Mouse (Mus musculus) megakaryocyte-erythroid progenitor cell, adult 5-6 weeks (primary cell): ENCODE results near the gene Pde4d. TPM values are rescaled to one million over a fixed set of nuclear protein-coding genes. Genes with fewer than 3 reads are reported as not detected.

Source experiments
- ATAC-seq: replicated peaks from 2 replicates; pipeline ENCODE4 v1.8.0; 2016; ENCODE audit warnings: mild to moderate bottlenecking, inconsistent platforms; ENCODE audit not compliant: severe bottlenecking, poor library complexity, low FRiP score, low TSS enrichment
- total RNA-seq, 2 experiments: library from RNA; stranded (forward) in 1 of 2; stranded (reverse) in 1 of 2; fragments of 200-1000, 215-1000 nt in 1 of 2; fragments of >200 nt in 1 of 2; fragmentation: Nextera tagmentation in 1 of 2; gene quantifications; 2 replicates each; pipeline ENCODE4 v1.2.3; 2014 to 2017

Pde4d gene
- total RNA-seq, 2 experiments from 2014 or later, result 52.9 to 108 TPM

- 0 out of 2 replicates have a peak, but pooled peaks have one; percentile 8 for ATAC-seq
Observed at GRCm38 (mm10) chr13:109678991-109679390, 1229.2 kb downstream of the Pde4d start.

- ATAC-seq, result peak; percentile 66
Observed at GRCm38 (mm10) chr13:109680229-109680628, 1230.5 kb downstream of the Pde4d start.

- no peak for ATAC-seq
Observed at GRCm38 (mm10) chr13:109681699-109682293, 1232.0 kb downstream of the Pde4d start.

- peak; percentile 74 for ATAC-seq
Observed at GRCm38 (mm10) chr13:109683001-109683400, 1233.3 kb downstream of the Pde4d start.

- no peak for ATAC-seq
Observed at GRCm38 (mm10) chr13:109684985-109685295, 1235.2 kb downstream of the Pde4d start.

GRCm38 (mm10) chr13:109685296-109686115, 1235.8 kb downstream of the Pde4d start:
- ATAC-seq, result peak; percentile 38

GRCm38 (mm10) chr13:109686116-109686876, 1236.5 kb downstream of the Pde4d start:
- ATAC-seq, result no peak

- ATAC-seq, result no peak
Observed at GRCm38 (mm10) chr13:109686906-109687305, 1237.2 kb downstream of the Pde4d start.

GRCm38 (mm10) chr13:109688195-109688594, 1238.4 kb downstream of the Pde4d start:
- 0 out of 2 replicates have a peak, but pooled peaks have one; percentile 19 for ATAC-seq

- no peak for ATAC-seq
Observed at GRCm38 (mm10) chr13:109689176-109689575, 1239.4 kb downstream of the Pde4d start.

- ATAC-seq, result peak; percentile 75
Observed at GRCm38 (mm10) chr13:109690558-109690957, 1240.8 kb downstream of the Pde4d start.

- ATAC-seq, result no peak
Observed at GRCm38 (mm10) chr13:109692851-109693250, 1243.1 kb downstream of the Pde4d start.

GRCm38 (mm10) chr13:109693769-109694168, 1244.0 kb downstream of the Pde4d start:
- ATAC-seq, result no peak

- ATAC-seq, result no peak
Observed at GRCm38 (mm10) chr13:109694293-109694692, 1244.5 kb downstream of the Pde4d start.

GRCm38 (mm10) chr13:109695098-109695497, 1245.3 kb downstream of the Pde4d start:
- no peak for ATAC-seq

GRCm38 (mm10) chr13:109706141-109706540, 1256.4 kb downstream of the Pde4d start:
- no peak for ATAC-seq

GRCm38 (mm10) chr13:109706579-109706978, 1256.8 kb downstream of the Pde4d start:
- no peak for ATAC-seq

- no peak for ATAC-seq
Observed at GRCm38 (mm10) chr13:109707154-109707553, 1257.4 kb downstream of the Pde4d start.

- 0 out of 2 replicates have a peak, but pooled peaks have one; percentile 17 for ATAC-seq
Observed at GRCm38 (mm10) chr13:109708326-109708725, 1258.6 kb downstream of the Pde4d start.

- no peak for ATAC-seq
Observed at GRCm38 (mm10) chr13:109714581-109714980, 1264.8 kb downstream of the Pde4d start.
